Mouse (Mus musculus) left cerebral cortex, adult 8-10 months (tissue): ENCODE data around the gene Ap4e1. TPM values are rescaled to one million over a fixed set of nuclear protein-coding genes. Genes with fewer than 3 reads are reported as not detected.

Source experiments
- DNase-seq, 2 experiments: peaks; one replicate each; pipeline ENCODE4 v3.0.0; 2022; ENCODE audit warnings: low spot score in 2 of 2
- total RNA-seq, 4 experiments: library from RNA; stranded (reverse); gene quantifications; 2 replicates each; pipeline ENCODE4 v1.2.4; 2022

The Ap4e1 gene
- 10 to 100 TPM; 11.6 to 12.2 (median 11.8) TPM for total RNA-seq

DNA sequence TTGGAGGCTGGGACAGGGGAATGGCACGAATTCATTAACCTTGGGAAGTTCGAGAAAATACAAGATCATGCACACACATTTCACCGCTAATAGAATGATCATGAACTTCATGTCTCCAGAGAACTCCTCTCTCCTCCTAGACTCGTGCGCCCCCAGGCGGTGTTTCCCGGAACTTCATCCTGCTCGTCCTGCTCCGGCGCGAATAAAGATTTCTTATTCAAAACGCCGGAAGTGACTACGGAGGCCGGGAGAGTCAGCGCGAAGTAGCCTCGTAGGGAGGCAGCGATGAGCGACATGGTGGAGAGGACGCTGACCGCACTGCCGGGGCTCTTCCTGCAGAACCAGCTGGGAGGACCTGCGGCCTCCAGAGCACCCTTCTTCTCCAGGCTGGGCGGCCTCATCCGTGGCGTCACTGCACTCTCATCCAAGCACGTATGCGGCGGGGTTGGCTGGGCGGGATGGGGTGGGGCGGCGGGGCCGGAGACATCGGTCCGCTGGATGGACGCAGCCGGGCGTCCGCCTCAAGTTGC lies at the start of gene Ap4e1:
Gene Ap4e1, plus strand, starts transcription at position 249 of the 530 bp plus-strand sequence.
- DNase-seq, result peak; percentile 80 to 100

- no peak for DNase-seq
These were observed 46.8 kb upstream of the Ap4e1 start for GRCm38 (mm10) chr2:126961696-126962095.

GRCm38 (mm10) chr2:126977428-126977827 lies 31.1 kb upstream of the Ap4e1 start:
- no peak for DNase-seq

GRCm38 (mm10) chr2:126983221-126983620 lies 25.3 kb upstream of the Ap4e1 start:
- DNase-seq, result no peak

DNA sequence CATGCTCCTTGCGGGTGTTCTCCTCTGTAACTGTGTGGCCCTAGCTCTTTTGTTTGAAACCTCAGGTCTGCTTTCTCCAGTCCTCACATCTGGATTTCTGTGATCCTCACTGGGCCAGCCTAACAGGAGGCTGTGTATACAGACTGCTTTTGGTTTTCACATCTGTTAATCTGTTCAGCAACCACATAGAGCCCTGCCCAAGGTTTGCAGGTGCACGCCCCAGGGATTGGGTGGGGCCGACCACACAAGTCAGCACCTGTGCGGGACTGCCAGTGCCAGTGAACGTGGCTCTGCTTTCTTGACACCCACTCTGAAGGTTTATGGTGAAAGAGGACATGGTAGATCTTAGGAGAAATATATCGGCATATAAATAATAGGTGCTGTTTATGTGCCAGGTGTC lies 18.6 kb upstream of the Ap4e1 start:
- DNase-seq, result no peak

GRCm38 (mm10) chr2:126992742-126993141 lies 15.8 kb upstream of the Ap4e1 start:
- no peak for DNase-seq

- no peak for DNase-seq
These were observed 13.9 kb upstream of the Ap4e1 start for GRCm38 (mm10) chr2:126994384-126995166.

- no peak for DNase-seq
These were observed 11.8 kb upstream of the Ap4e1 start for GRCm38 (mm10) chr2:126996737-126997136.

DNA sequence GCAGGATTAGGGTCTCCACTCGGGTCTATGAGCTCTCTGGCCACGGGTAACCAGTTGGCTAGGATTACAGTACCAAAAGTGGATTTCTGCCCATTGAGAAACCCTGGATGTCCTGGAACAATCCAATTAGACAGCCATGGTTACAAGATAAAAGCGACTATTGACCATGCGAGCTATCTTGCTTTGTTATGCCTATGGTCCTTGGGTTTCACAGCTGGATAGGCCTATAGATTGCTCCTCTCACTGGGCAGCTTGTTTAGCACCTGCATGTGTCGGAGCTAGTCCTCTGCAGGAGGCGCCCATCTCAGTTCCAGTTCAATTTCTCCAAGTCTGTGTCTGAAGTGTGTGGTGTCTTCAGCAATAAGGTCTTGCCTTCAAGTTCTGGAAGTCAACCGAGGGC lies 10.3 kb upstream of the Ap4e1 start:
- no peak for DNase-seq

- no peak for DNase-seq
These were observed 7.9 kb upstream of the Ap4e1 start for GRCm38 (mm10) chr2:127000406-127001324.

DNA sequence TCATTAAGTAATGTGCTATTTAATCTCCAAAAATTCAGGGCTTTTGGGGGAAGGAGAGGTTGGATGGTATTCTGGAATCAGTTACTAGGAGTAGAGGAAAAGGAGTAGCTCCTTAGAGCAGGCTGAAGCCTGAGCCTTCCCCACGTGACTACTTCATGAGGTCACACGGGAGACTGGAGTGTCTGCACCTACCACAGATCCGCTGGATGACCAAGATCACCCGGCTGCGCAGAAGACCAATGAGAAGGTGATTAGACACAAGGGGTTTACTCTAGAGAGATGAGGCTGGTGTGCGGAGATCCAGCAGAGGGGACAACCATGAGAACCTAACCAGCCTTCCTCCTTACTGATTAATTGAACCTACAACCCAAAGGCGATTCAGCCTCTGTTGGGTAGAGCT lies 4.5 kb upstream of the Ap4e1 start:
- DNase-seq, result no peak

DNA sequence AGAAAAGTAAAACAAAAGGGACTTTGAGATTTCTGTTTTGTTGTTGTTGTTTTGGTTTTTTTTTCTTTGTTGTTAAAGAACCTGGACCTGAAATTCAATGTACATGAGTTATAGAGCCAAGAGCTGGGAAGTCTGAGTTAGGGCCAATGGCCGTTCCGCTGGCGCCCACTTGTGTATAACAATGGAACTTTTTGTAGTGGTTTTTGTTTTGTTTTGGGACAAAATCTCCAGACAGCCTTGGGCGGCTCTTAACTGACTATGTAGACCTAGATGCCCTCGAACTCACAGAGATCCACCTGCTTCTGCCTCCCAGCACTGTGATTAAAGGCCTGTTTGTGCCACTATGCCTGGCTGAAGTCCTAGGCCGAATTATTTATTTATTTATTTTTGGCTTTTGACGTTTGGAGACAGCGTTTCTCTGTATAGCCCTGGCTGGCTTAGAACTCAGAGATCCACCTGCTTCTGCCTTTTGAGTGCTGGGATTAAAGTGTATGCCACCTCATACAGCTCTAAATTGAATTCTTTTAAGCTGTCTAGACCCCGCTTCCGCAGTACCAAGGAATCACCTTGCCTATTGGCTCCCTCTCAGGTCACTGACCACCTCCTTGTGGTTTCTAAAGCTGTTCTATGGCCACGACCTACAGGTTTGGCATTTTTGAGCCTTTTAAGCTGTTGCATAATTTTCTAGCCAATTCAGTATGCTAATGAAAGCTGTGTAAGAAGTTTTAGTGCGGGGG lies 1.7 kb upstream of the Ap4e1 start:
- no peak for DNase-seq

- no peak for DNase-seq
These were observed 1.0 kb upstream of the Ap4e1 start for GRCm38 (mm10) chr2:127007509-127007908.

DNA sequence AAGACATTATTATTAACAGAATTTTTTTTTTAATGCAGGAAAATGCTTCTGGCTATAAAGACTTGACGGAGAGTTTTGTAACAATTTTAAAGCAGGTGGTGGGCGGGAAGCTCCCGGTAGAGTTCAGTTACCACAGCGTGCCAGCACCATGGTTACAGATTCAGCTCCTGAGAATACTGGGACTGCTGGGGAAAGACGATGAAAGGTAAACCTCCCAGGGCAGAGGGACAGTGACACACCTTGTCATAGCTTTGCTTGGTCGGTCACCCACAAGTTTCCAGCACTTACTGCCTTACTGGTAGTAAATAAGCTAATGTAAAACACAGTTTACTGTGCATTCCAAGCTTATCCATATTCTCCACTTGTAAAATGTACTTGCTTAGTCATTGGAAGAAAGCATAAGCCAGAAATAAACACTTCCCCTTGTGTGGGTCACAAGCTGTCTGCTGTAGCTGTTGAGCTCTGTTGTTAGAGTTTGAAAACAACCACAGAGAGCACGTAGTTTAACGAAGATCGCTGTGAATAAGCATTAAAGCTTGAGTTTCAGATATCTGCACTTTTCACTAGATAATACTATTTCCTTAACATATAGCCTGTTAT lies 26.6 kb downstream of the Ap4e1 start:
- peak; percentile 42 to 47 for DNase-seq

DNA sequence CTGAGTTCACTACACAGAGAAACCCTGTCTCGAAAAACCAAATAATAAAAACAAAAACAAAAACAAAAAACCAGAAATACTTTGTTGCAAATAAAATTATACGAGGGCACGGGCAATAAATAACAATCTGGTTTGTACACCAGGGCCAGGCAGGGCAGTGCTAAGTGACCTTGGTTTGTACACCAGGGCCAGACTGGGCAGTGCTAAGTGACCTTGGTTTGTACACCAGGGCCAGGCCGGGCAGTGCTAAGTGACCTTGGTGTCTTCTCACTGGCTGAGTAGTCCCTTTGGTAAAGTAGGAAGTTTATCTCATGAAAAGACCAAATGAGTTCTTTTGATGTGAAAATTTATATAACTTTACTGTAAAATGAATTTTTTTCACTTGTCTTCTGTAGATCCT lies 28.8 kb downstream of the Ap4e1 start:
- no peak for DNase-seq

DNA sequence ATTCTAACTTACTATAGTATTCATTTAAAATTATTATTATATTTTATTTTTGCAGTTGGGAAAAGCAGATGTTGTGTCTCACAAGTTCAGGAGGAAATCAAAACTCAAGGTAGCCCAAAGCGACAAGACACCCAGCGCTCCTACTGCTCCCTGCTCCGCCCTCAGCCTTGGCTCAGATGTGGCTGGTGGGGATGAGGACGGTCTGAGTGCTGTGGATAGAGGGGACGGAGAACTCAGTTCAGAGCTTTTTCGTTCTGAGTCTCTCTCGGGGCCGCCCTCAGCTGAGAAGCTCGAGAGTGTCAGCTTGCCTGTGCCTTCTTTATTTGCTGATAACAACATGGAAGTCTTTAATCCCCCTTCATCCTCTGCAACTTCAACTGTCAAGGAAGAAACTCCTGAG lies 53.0 kb downstream of the Ap4e1 start:
- no peak for DNase-seq

DNA sequence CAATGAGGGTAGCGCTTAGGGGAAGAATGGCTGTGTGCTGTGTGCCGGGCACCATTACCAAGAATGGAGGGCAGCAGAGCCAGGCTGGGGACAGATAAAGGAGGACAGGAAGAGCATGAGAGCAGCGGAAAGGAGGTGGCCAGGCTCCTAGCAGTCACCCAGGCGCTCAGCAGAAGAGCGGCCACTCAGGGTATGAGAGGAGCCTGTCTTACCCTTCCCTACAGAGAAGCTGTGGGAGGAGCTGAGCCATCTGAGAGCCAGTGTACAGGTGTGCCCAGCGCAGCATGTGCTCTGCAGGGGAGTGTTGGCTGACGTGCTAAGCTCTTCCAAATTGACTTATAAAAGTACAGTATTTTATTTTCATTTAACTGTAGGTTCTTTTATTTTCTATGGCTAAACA lies 60.3 kb downstream of the Ap4e1 start:
- DNase-seq, result no peak

GRCm38 (mm10) chr2:127069781-127070434 lies 61.4 kb downstream of the Ap4e1 start:
- DNase-seq, result no peak

DNA sequence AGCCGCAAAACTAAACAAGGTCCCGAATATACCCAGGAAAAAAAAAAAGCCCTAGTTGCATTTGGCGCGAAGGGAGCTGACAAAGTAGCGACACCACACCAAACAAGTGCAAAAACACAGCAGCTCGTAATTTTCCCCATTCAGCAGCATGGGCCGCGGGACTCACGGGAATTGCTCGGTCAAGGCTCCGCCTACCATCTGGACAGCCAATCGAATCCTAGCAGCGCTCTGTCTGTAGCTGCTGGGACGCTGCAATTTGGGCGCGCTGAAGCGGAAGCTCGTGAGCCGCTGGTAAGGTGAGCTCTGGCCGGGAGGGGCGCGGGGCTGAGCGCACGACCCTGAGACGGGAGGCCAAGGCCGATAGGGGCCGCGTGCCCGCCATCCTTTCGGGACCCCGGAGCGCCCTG lies 61.9 kb downstream of the Ap4e1 start, which contains the start of gene Blvra:
Gene Blvra, plus strand, starts transcription at position 231 of the 407 bp plus-strand sequence.
- peak; percentile 65 to 74 for DNase-seq

DNA sequence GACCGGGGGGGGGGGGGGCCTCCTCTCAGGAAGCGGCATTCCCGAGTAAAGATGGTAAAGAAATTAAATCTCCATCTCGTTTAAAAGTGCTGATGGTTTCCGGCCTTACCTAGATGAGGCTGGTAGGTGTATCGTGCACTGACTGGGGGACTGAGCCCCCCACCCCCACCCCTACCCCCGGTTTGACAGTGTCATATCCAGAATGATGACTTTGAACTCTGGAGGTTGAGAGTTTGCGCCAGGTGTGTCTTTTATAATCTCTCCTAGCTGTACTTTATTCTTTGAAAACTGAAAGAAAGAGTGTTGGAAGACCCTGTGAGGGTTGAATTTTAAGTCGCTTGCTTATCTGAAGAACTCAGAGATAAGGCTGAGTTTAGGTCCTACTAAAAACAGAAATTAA lies 62.4 kb downstream of the Ap4e1 start:
- DNase-seq, result no peak
